In genomic region chr16:66768684-66769389, GRCm38 (mm10) we compare ENCODE assay signal across 12 mouse cellular contexts.
DNase-seq lines count a peak whose midpoint lies in the region; ATAC-seq lines count a peak whose summit lies in the region.
"Had no signal": no experiment of that assay in that cellular context is flagged by ENCODE, and none has a peak within 500 bp of the region (broad histone marks: within the 10 kb centered on the region; RNA-seq: fewer than 3 reads in every experiment).

No protein-coding gene starts in this region.

- H3K27me3 ChIP-seq in neural tube, embryonic 15.5 days (replicated peaks), result no peaks in the 10 kb centered on the region
- H3K27me3 ChIP-seq: limb, embryonic 12.5 days had no signal

- no peak for DNase-seq in cerebellum, postnatal 36 days
- DNase-seq in retina, postnatal 1 day, result peak; percentile 12
- DNase-seq in retina, embryonic 14.5 days (ENCODE audit: low spot score), result no peak
- DNase-seq in layer of hippocampus, adult 9-10 months (ENCODE audit: low spot score), result peak; percentile 50
- DNase-seq in thymus, postnatal 25 days, result no peak
- DNase-seq in thymus, adult 18-20 months, result no peak
- DNase-seq: adrenal gland, adult 2 months; lung, postnatal 36 days had no signal

- no peaks in the 10 kb centered on the region for H3K9me3 ChIP-seq in neural tube, embryonic 15.5 days (replicated peaks)
- H3K9me3 ChIP-seq: G1E; limb, embryonic 12.5 days had no signal

- H3K4me1 ChIP-seq in neural tube, embryonic 15.5 days, result peaks cover 7% of the 10 kb centered on the region; the same call in 1 of the 2 replicates
- H3K4me1 ChIP-seq: limb, embryonic 12.5 days had no signal

- peak; percentile 52; the same call in 1 of the 2 replicates for ATAC-seq in cerebellum, adult (ENCODE audit: insufficient number of reproducible peaks, low FRiP score, low TSS enrichment)
- ATAC-seq in neural tube, embryonic 15.5 days (ENCODE audit: low FRiP score), result peak; percentile 60; the same call in 1 of the 2 replicates

- H3K4me2 ChIP-seq in neural tube, embryonic 15.5 days, result no peak overlapping the region
- H3K4me2 ChIP-seq: limb, embryonic 12.5 days had no signal

- WGBS in neural tube, embryonic 15.5 days, result 19% methylated on average over 4 of the region's 4 CpGs

- H3K36me3 ChIP-seq in neural tube, embryonic 15.5 days, result no peaks in the 10 kb centered on the region
- H3K36me3 ChIP-seq: G1E; limb, embryonic 12.5 days had no signal

- H3K9ac ChIP-seq in neural tube, embryonic 15.5 days (replicated peaks), result no peak overlapping the region
- H3K9ac ChIP-seq: limb, embryonic 12.5 days had no signal

- peak overlapping the region; percentile 33; the same call in 1 of the 2 replicates for H3K27ac ChIP-seq in neural tube, embryonic 15.5 days (replicated peaks)
- H3K27ac ChIP-seq: limb, embryonic 12.5 days had no signal

- no peak overlapping the region for H3K4me3 ChIP-seq in neural tube, embryonic 15.5 days (replicated peaks)
- H3K4me3 ChIP-seq: limb, embryonic 12.5 days had no signal

Comparison
In these comparisons a context has a peak if more than half of its experiments do, and no peak if none do; other contexts are left out.
1. DNase-seq: peak in retina, postnatal 1 day (single experiment) and layer of hippocampus, adult 9-10 months (single experiment); none in cerebellum, postnatal 36 days (0 of 2), retina, embryonic 14.5 days (single experiment), thymus, postnatal 25 days (single experiment) and thymus, adult 18-20 months (0 of 2).